19 mouse cellular contexts compared by ENCODE assay signal in genomic region chr1:73251911-73252356, GRCm38 (mm10).
DNase-seq lines count a peak whose midpoint lies in the region; ATAC-seq and TF ChIP-seq lines count a peak whose summit lies in the region.
"Had no signal": no experiment of that assay in that cellular context is flagged by ENCODE, and none has a peak within 500 bp of the region (broad histone marks: within the 10 kb centered on the region; RNA-seq: fewer than 3 reads in every experiment).

No protein-coding gene starts in this region.

- peak overlapping the region; percentile 39; the same call in 1 of the 2 replicates for H3K27ac ChIP-seq in heart, embryonic 10.5 days
- no peak overlapping the region for H3K27ac ChIP-seq in heart, adult 2 months
- no peak overlapping the region for H3K27ac ChIP-seq in neural tube, embryonic 13.5 days (replicated peaks)
- H3K27ac ChIP-seq in forebrain, embryonic 11.5 days (ENCODE audit: low read depth, low read length) = no peak overlapping the region
- H3K27ac ChIP-seq: heart, embryonic 15.5 days; hindbrain, postnatal 0 days; neural tube, embryonic 12.5 days had no signal

- 61% methylated on average over 12 of the region's 12 CpGs for WGBS in heart, embryonic 10.5 days
- whole genome bisulfite sequencing in heart, adult 2 months = 84% methylated on average over 12 of the region's 12 CpGs
- 46% methylated on average over 12 of the region's 12 CpGs for WGBS in neural tube, embryonic 13.5 days
- WGBS in forebrain, embryonic 11.5 days = 68% methylated on average over 12 of the region's 12 CpGs

- no peak for TF ChIP-seq POLR2A in heart, adult 2 months (IDR thresholded peaks at IDR 0.05; ENCODE audit: insufficient read depth, low read depth, low read length)

- H3K4me2 ChIP-seq in neural tube, embryonic 13.5 days = no peak overlapping the region
- H3K4me2 ChIP-seq in forebrain, embryonic 11.5 days (ENCODE audit: low read depth, low read length, severe bottlenecking) = no peak overlapping the region
- H3K4me2 ChIP-seq: heart, embryonic 15.5 days; neural tube, embryonic 12.5 days had no signal

- H3K9me3 ChIP-seq in heart, embryonic 10.5 days = no peaks in the 10 kb centered on the region
- H3K9me3 ChIP-seq in neural tube, embryonic 13.5 days = no peaks in the 10 kb centered on the region
- no peaks in the 10 kb centered on the region for H3K9me3 ChIP-seq in forebrain, embryonic 11.5 days (ENCODE audit: control insufficient read depth, low read length)
- H3K9me3 ChIP-seq: heart, embryonic 15.5 days; neural tube, embryonic 12.5 days had no signal

- no peaks in the 10 kb centered on the region for H3K27me3 ChIP-seq in heart, embryonic 10.5 days (ENCODE audit: insufficient read depth, poor library complexity, severe bottlenecking)
- H3K27me3 ChIP-seq in heart, adult 2 months (ENCODE audit: control insufficient read depth, insufficient read depth, low read length) = no peaks in the 10 kb centered on the region
- H3K27me3 ChIP-seq in neural tube, embryonic 13.5 days = no peaks in the 10 kb centered on the region
- H3K27me3 ChIP-seq in forebrain, embryonic 11.5 days (ENCODE audit: control insufficient read depth, insufficient read depth, low read length) = no peaks in the 10 kb centered on the region
- H3K27me3 ChIP-seq: heart, embryonic 15.5 days; neural tube, embryonic 12.5 days had no signal

- no peak overlapping the region for H3K9ac ChIP-seq in heart, adult 2 months (ENCODE audit: low read depth, low read length)
- no peak overlapping the region for H3K9ac ChIP-seq in neural tube, embryonic 13.5 days
- H3K9ac ChIP-seq in forebrain, embryonic 11.5 days (ENCODE audit: low read length) = no peak overlapping the region
- H3K9ac ChIP-seq: heart, embryonic 15.5 days; liver, postnatal 0 days; neural tube, embryonic 12.5 days had no signal

- TF ChIP-seq CTCF in heart, adult 2 months (IDR thresholded peaks at IDR 0.05) = no peak

- no peak for DNase-seq in heart, embryonic 10.5 days (ENCODE audit: low spot score)
- no peak for DNase-seq in heart, adult 2 months
- peak; percentile 15 for DNase-seq in retina, postnatal 1 day
- DNase-seq in retina, embryonic 14.5 days (ENCODE audit: low spot score) = no peak
- DNase-seq in forelimb bud, embryonic 11.5 days (ENCODE audit: low read depth, low spot score) = peak; percentile 70
- no peak for DNase-seq in forebrain, embryonic 11.5 days (ENCODE audit: low spot score)
- no peak for DNase-seq in right cerebral cortex, postnatal 25 days
- DNase-seq: adrenal gland, adult 2 months; cerebellum, adult 18-20 months; gastrocnemius, postnatal 36 days; layer of hippocampus, adult 9-11 months; liver, postnatal 0 days; midbrain, embryonic 14.5 days; right cerebral cortex, adult 18-20 months; thymus, adult 2 months had no signal

- H3K4me1 ChIP-seq in heart, embryonic 10.5 days = peaks cover 12% of the 10 kb centered on the region
- no peaks in the 10 kb centered on the region for H3K4me1 ChIP-seq in heart, adult 2 months (ENCODE audit: control insufficient read depth, insufficient read depth, low read length)
- H3K4me1 ChIP-seq in neural tube, embryonic 13.5 days (replicated peaks) = peaks cover 7% of the 10 kb centered on the region; the same call in 1 of the 2 replicates
- H3K4me1 ChIP-seq in forebrain, embryonic 11.5 days (replicated peaks; ENCODE audit: control insufficient read depth, insufficient read depth, low read length) = no peaks in the 10 kb centered on the region
- H3K4me1 ChIP-seq: neural tube, embryonic 12.5 days had no signal

- ATAC-seq in neural tube, embryonic 13.5 days (ENCODE audit: low read depth) = peak; percentile 36; the same call in 1 of the 2 replicates
- ATAC-seq in forebrain, embryonic 11.5 days (replicated peaks; ENCODE audit: low FRiP score) = no peak
- ATAC-seq: hindbrain, postnatal 0 days; liver, postnatal 0 days had no signal

- intact Hi-C loops in heart, adult 2 months (cut with DNase I) = no loop called here

- no peaks in the 10 kb centered on the region for H3K36me3 ChIP-seq in heart, embryonic 10.5 days
- H3K36me3 ChIP-seq in heart, adult 2 months (ENCODE audit: control insufficient read depth, insufficient read depth, low read length) = no peaks in the 10 kb centered on the region
- H3K36me3 ChIP-seq in neural tube, embryonic 13.5 days = no peaks in the 10 kb centered on the region
- H3K36me3 ChIP-seq in forebrain, embryonic 11.5 days (ENCODE audit: control insufficient read depth, insufficient read depth, low read length) = no peaks in the 10 kb centered on the region
- H3K36me3 ChIP-seq: heart, embryonic 15.5 days; neural tube, embryonic 12.5 days had no signal

- H3K79me2 ChIP-seq in heart, adult 2 months (replicated peaks; ENCODE audit: control insufficient read depth, insufficient read depth, low read length) = no peaks in the 10 kb centered on the region

- no peak for TF ChIP-seq EP300 in heart, adult 2 months (IDR thresholded peaks at IDR 0.05; ENCODE audit: insufficient read depth, low read depth, low read length)

- H3K4me3 ChIP-seq in heart, embryonic 10.5 days = no peak overlapping the region
- H3K4me3 ChIP-seq in heart, adult 2 months = no peak overlapping the region
- H3K4me3 ChIP-seq in neural tube, embryonic 13.5 days = no peak overlapping the region
- H3K4me3 ChIP-seq in forebrain, embryonic 11.5 days (ENCODE audit: low read depth, low read length) = no peak overlapping the region
- H3K4me3 ChIP-seq: heart, embryonic 15.5 days; neural tube, embryonic 12.5 days had no signal

Comparison
In these comparisons a context has a peak if more than half of its experiments do, and no peak if none do; other contexts are left out.
1. DNase-seq: peak in retina, postnatal 1 day (single experiment) and forelimb bud, embryonic 11.5 days (single experiment); none in heart, embryonic 10.5 days (single experiment), heart, adult 2 months (0 of 2), retina, embryonic 14.5 days (single experiment), forebrain, embryonic 11.5 days (single experiment) and right cerebral cortex, postnatal 25 days (single experiment).